Mouse (Mus musculus): ENCODE measurements around the gene Fcer1g.

Fcer1g gene

GRCm38 (mm10) chr1:171234126-171234525, at the start of gene Fcer1g:
Fcer1g (minus strand) TSS chr1:171234365.
- DNase-seq: no peak

- DNase-seq: no peak
These were observed 49.3 kb upstream of the Fcer1g start for GRCm38 (mm10) chr1:171283188-171284160.

DNA sequence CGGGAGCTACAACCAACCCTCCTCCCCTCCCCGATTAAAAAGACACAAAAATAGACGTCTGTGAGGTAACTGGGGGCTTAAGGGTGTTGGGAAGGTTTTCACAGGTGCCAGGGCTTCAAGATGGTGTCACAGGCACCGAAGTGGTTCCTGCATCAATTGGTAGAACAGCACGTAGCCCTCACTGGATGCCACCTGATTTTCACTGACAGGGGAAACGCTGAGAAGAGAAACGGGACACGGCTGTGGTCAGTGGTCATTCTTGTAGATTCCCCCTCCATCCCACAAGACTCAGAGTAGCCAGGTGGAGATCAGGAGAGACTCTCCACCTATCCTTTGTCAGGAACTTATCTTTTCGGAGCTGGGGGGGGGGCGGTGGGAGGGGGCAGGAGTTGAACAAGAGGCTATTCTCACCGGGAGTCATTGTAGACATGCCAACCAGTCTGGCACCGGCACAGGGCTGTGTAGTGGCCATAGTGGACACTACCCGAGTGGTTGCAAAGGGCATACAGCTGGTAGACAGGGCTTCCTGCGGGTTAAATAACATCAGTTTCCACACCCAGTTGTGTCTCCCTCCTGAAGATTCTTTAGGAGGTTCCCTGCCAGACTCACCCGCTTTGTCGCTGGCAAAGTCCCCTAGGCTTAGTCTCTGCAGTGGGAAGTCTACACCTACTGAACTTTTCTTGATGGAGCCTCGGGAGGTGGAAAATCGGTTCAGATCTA, 48.1 kb upstream of the Fcer1g start:
- no peak for DNase-seq

GRCm38 (mm10) chr1:171281528-171281923, 47.4 kb upstream of the Fcer1g start:
- peak; percentile 85 to 91 for DNase-seq

- DNase-seq: peak; percentile 92 to 97
These were observed 46.9 kb upstream of the Fcer1g start, which contains the start of gene Ppox for GRCm38 (mm10) chr1:171280916-171281527. Ppox (minus strand) TSS chr1:171281186.

GRCm38 (mm10) chr1:171280250-171280915, 46.2 kb upstream of the Fcer1g start:
- DNase-seq: peak; percentile 55 to 77

DNA sequence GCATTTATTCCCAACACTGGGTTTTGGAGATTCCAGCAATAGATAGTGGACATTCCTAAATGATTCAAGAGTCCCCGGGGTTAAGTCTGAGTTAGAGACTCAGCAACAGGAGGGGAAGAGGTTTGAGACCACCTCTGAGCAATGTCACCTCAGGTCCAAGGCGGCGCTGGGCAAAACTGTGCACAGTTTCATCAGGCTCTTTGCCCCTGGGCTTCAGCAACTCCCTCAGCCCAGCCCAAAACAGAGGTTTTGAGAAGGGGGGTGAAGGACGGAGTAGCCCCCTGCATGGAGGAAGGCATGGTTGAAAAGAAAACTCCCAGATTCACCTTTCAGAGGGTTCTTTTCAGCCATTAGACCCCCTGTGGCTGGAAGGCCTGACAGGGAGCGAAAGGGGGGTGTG, 45.6 kb upstream of the Fcer1g start:
- peak in 1 of 2 experiments; percentile 23 for DNase-seq

GRCm38 (mm10) chr1:171279012-171279705, 45.0 kb upstream of the Fcer1g start:
- DNase-seq: no peak

GRCm38 (mm10) chr1:171278436-171278835, 44.3 kb upstream of the Fcer1g start:
- DNase-seq: no peak

DNA sequence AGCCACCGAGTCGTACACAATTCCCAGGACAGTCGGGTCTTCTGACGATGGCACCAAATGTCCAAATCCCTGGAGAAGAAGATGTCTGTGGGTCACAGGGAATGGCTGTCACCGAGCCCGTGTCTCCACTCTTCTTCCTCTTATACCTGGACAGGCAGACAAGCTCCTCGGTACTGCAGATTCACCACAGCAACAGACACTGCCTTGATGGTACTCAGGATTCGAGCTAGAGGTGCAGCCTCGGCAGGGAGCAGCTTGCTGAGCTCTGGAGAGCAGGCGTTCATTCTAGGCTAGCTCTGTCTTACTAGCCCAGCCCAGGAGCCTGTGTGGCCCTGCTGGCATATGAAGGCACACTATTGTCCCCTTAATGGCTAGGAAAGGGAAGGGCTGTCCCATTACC, 43.6 kb upstream of the Fcer1g start:
- no peak for DNase-seq

DNA sequence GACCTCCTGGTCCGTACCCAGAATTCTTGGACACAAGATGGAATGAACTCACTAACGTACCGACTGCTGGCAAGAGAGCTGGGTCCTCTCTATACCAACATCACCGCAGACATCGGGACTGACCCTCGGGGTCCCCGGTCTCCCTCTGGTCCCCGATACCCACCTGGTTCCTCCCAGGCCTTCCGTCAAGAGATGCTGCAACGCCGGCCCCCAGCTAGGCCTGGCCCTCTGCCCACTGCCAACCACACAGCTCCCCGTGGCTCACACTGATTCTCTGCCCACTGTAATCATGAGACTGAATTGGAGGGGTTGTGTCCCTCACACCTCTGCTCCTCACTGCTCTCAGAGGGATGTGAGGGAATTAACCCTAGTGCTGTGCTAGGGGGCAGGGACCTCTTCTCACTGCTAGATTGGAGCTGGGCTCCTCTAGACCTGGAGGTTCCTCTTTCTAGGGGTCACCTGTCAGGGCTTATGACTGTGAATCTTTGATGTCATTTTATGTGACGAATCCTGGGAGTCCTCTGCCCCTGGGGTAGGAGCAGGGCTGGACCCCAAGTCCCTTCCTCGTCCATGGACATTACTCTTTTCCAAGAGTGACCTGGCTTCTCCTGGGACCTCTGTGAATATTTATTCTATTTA, 42.1 kb upstream of the Fcer1g start:
- DNase-seq: peak in 1 of 2 experiments; percentile 33

DNA sequence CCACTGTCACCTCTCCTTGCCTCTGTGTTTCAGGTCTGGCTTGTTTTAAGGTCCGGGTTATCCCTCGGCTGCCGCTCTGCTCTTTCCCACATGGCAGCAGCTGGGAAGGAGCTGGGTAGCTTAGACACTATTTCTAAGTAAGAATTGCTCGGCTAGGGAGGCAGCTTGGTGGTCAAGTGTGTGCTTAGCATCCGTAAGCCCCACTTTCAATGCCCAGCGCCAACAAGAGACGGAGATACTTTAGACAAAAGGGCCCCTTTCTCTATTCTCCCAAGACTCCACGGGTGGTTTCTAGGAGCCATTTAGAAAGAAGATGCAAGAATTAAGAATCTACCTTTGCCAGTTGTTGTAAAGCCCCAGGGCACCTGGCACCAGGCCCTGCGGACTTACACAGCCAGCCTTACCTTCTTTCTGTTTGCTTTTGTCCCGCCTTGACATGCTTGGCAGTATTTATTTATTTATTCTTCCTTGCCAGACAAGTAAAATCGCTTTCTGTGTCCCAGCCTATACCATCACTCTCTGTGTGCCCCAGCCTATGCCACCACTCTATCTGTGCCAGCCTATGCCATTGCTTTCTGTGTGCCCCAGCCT, 41.1 kb upstream of the Fcer1g start:
- peak in 1 of 2 experiments; percentile 33 for DNase-seq

- peak in 1 of 2 experiments; percentile 28 for DNase-seq
These were observed 40.0 kb upstream of the Fcer1g start for GRCm38 (mm10) chr1:171274171-171274570.

DNA sequence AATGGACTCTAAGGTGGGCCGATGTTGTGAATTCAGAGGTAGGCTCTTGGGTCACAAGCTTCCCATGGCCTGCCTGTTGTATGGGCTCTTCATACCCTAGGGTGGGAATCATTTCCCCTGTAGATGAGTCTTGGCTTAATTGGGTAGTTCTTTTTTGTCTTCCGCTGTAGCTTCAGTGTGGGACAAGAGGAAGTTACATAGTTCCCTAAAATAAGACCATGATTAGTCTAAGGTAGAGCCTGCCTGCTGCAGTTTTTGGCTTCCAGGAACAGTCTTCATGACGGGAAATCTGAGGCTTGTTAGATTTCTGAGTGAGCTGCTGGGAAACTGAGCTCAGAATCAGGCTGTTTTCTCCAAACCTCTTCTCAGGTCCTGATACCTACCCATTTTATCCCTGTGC, 37.9 kb upstream of the Fcer1g start:
- no peak for DNase-seq

DNA sequence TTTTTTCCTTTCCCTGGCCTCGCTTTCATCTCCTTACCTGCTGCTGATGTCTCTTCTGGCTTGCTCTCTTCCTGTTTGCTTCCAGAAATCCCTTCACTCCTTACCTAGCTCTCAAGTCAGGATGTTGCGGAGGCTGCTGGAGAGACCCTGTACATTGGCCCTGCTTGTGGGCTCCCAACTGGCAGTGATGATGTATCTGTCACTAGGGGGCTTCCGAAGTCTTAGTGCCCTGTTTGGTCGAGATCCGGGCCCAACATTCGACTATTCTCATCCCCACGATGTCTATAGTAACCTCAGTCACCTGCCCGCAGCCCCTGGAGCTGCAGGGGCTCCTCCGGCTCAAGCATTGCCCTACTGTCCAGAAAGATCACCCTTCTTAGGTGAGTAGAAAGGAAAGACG, 37.5 kb upstream of the Fcer1g start:
- peak in 1 of 2 experiments; percentile 28 for DNase-seq

DNA sequence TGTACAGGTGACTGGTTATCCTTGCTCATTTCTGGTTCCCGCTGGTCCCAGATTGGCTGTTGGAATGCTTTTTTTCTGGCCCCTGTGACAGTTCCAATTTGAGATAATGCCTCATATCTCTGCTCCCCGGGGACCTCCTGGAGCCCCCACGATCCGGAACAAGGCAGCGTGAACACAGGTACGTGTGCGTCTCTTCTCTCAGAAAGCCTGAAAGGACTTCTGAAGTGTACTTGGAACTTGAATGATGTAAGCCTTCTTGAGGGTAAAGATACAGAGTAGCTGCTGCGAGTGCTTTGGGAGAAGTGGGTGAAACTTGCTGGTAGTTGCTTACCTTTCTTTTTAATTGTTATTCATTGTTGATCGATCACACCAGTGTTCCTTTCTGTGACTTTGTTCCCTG, 37.0 kb upstream of the Fcer1g start:
- DNase-seq: peak in 1 of 2 experiments; percentile 32

DNA sequence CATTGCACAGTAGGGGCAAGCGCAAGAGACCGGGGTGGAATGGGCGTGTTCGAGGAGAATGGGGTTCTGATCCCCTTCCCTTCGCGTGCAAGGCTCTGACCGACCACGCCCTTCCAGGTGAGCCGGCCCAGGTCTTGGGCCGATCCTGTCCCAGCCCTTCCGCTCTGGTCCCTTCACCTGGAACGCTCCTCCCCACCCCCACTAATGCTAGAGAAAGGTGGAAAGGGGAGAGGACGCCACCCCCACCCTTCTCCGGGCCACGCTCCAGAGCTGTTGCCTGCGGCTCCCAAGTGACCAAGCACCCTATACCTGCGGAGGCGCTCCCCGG, 36.4 kb upstream of the Fcer1g start:
- peak; percentile 77 to 91 for DNase-seq

DNA sequence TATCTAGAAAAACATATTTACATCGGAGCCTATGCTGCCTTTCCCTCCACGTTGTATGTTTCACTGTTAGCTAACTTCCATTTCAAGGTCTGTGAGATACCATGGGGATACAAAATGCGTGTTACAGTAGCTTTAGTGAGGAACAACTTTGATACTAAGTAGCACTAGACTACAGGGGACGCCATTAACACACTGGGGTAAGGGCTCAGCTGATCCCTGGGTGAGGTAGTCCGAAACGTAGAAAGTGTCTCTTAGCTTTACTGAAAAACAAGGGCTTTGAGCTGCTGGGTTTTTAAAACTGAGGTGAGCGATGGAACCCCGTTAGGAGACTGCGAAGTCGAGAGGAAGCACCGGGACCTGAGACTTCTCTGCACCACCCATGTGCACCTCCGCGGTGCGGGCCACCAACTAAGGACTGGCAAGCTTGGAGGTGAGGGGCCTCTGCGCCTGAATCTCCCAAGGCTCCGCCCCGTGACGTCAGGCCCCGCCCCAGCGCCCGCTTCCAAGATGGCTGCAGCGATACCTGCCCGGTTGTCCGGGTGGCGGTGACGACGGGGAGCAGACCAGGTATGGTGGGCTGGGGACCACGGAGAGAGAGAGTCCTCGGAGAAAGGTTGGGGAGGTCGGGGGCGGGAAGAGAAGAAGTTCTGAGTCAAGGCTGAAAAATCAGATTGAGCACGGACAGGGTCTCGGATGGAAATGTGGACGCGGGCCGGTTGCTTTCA, 35.8 kb upstream of the Fcer1g start, which contains the start of gene B4galt3:
Gene B4galt3 (plus strand): TSS at position 481 of the 725 bp plus-strand sequence.
- peak; percentile 97 to 98 for DNase-seq

DNA sequence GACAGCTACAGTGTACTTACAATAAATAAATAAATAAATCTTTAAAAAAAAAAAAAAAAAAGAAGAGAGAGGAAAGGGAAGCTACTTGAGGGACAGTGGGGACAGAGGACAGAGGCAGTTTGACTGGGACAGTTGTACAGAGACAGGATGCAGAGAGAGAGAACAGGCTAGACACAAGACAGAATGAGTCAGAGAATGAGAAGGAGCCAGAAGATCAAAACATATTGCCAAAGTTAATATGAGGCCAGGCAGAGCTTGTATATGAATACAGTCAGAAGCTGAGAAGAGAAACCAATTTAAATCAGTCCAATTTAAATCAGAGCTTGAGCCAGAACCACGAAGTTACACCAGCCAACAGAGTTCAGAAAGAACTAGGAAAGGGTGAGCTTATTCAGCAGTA, 34.2 kb upstream of the Fcer1g start:
- no peak for DNase-seq
